Mouse (Mus musculus): ENCODE measurements at regions not wholly inside any gene's neighbourhood (a gene's known extent, or its start where the extent isn't known, plus 50 kb on each side); places are given as distances from the start of the nearest gene placed in this dataset.

DNA sequence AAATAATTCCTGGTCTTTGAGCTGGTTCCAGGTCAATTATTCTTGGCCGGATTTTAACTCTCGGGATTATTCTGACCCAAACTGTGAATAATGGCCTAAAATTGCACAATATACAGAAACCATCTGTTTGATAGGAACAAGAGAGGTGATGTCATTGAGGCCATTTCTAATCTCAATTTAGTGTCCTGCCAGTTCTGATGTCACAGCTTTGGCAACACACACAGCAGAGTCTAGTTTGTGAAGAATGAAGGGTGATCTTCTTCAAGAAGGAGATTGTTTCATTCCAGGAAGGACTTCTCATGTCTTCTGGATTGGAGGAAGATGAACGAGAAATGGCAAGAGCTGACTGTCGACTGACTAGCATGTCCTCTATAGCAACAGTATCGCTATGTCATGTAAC, 670.0 kb downstream of the Kcnj2 start:
- no peaks in the 10 kb centered on the region for H3K36me3 ChIP-seq (ENCODE audit: control insufficient read depth in 1 of 2, insufficient read depth in 2 of 2, low read length in 2 of 2)
- no peaks in the 10 kb centered on the region; a peak in 1 of 4 replicates for H3K27me3 ChIP-seq (ENCODE audit: control insufficient read depth in 1 of 2, insufficient read depth in 2 of 2, low read length in 2 of 2)
- TF ChIP-seq MEF2A (IDR thresholded peaks at IDR 0.05; ENCODE audit: extremely low read depth, insufficient replicate concordance, low read depth, low read length, poor library complexity, severe bottlenecking) (no peak), CHD1 (IDR thresholded peaks at IDR 0.05; ENCODE audit: low read depth, low read length) (no peak), POLR2AphosphoS2 (IDR thresholded peaks at IDR 0.05; ENCODE audit: low read length) (no peak), GABPA (IDR thresholded peaks at IDR 0.05; ENCODE audit: low read depth, low read length) (no peak), HCFC1 (IDR thresholded peaks at IDR 0.05; ENCODE audit: low read depth, low read length) (no peak), ZMIZ1 (IDR thresholded peaks at IDR 0.05; ENCODE audit: low read depth, low read length) (no peak)

DNA sequence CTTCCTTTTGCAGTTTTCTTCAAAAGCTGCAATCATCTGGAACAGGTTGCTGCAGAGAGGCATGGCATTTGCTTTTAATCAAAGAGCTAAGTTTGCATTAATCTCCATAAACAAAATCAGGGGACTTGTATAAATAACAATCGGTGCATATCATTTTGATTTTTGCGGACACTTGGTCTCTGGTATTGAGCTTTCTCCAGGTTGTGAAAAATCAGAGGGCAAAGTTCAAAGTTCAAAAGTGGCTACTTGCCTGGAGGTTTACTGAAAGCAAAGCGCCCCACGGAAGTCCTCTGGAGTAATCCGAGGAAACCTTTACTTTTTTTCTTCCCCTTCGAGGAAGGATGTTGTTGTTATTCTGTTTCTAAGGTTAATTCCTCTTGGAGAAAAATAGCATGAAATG, 677.4 kb downstream of the Kcnj2 start:
- no peaks in the 10 kb centered on the region for H3K9me3 ChIP-seq (replicated peaks; ENCODE audit: insufficient read depth, low read length)
- no peak overlapping the region for H3K9ac ChIP-seq (ENCODE audit: control insufficient read depth, low read depth, low read length, poor library complexity, severe bottlenecking)
- no peaks in the 10 kb centered on the region for H3K4me1 ChIP-seq (ENCODE audit: control insufficient read depth in 1 of 2, insufficient read depth in 2 of 2, low read length in 2 of 2)
- H3K27ac ChIP-seq (ENCODE audit: control insufficient read depth, low read depth, low read length) = no peak overlapping the region
- no peaks in the 10 kb centered on the region for H3K79me2 ChIP-seq (ENCODE audit: control insufficient read depth, insufficient read depth, low read length, poor library complexity)
- TF ChIP-seq USF2 (IDR thresholded peaks at IDR 0.05; ENCODE audit: borderline replicate concordance in 1 of 2, insufficient read depth in 1 of 2, low read depth in 1 of 2, low read length in 2 of 2) (no peak), MAZ (IDR thresholded peaks at IDR 0.05; ENCODE audit: low read depth, low read length) (no peak), ZMIZ1 (IDR thresholded peaks at IDR 0.05; ENCODE audit: low read depth, low read length) (no peak), ZNF384 (IDR thresholded peaks at IDR 0.05; ENCODE audit: low read depth, low read length) (no peak), POLR2AphosphoS2 (IDR thresholded peaks at IDR 0.05; ENCODE audit: low read length) (no peak), ZKSCAN1 (IDR thresholded peaks at IDR 0.05; ENCODE audit: low read depth, low read length) (no peak), RAD21 (IDR thresholded peaks at IDR 0.05; ENCODE audit: low read depth, low read length) (no peak), GABPA (IDR thresholded peaks at IDR 0.05; ENCODE audit: low read depth, low read length) (no peak), TAL1 (IDR thresholded peaks at IDR 0.05; ENCODE audit: low read length) (no peak), ETS1 (IDR thresholded peaks at IDR 0.05; ENCODE audit: low read depth, low read length) (no peak), KAT2A (conservative IDR thresholded peaks at IDR 0.05; ENCODE audit: low read depth, low read length) (no peak), TCF12 (IDR thresholded peaks at IDR 0.05; ENCODE audit: low read depth, low read length) (no peak), GATA1 (IDR thresholded peaks at IDR 0.05; ENCODE audit: low read depth, low read length) (no peak), TBP (IDR thresholded peaks at IDR 0.05; ENCODE audit: low read depth, low read length) (no peak), CHD2 (IDR thresholded peaks at IDR 0.05; ENCODE audit: low read length) (no peak)
- no peak for DNase-seq (ENCODE audit: low read depth, low spot score)
- H3K36me3 ChIP-seq (ENCODE audit: control insufficient read depth in 1 of 2, insufficient read depth in 2 of 2, low read length in 2 of 2) = no peaks in the 10 kb centered on the region
- H3K4me3 ChIP-seq (ENCODE audit: control insufficient read depth in 1 of 2, insufficient read depth in 1 of 2, low read depth in 2 of 2, low read length in 2 of 2) = no peak overlapping the region
- H3K27me3 ChIP-seq (ENCODE audit: control insufficient read depth in 1 of 2, insufficient read depth in 2 of 2, low read length in 2 of 2) = no peaks in the 10 kb centered on the region

More for the DNA sequence above, 670.0 kb downstream of the Kcnj2 start:
- no peak for DNase-seq (ENCODE audit: low read depth, low spot score)
- Histone ChIP-seq H3K4me3 (ENCODE audit: control insufficient read depth in 1 of 2, insufficient read depth in 1 of 2, low read depth in 2 of 2, low read length in 2 of 2) (no peak overlapping the region), H3K9me3 (replicated peaks; ENCODE audit: insufficient read depth, low read length) (no peaks in the 10 kb centered on the region), H3K4me1 (ENCODE audit: control insufficient read depth in 1 of 2, insufficient read depth in 2 of 2, low read length in 2 of 2) (no peaks in the 10 kb centered on the region), H3K27ac (ENCODE audit: control insufficient read depth, low read depth, low read length) (no peak overlapping the region), H3K79me2 (ENCODE audit: control insufficient read depth, insufficient read depth, low read length, poor library complexity) (no peaks in the 10 kb centered on the region), H3K9ac (ENCODE audit: control insufficient read depth, low read depth, low read length, poor library complexity, severe bottlenecking) (no peak overlapping the region)
